Mouse (Mus musculus) hindbrain, embryonic 12.5 days (tissue): ENCODE measurements around the gene Cwc25. TPM values are rescaled to one million over a fixed set of nuclear protein-coding genes. Genes with fewer than 3 reads are reported as not detected.

ENCODE experiments used
- ATAC-seq: fragments of 200-750 bp; cut with Nextera tagmentation; 2 replicates; pipeline ENCODE4 v1.8.0; 2017; ENCODE audit warnings: moderate TSS enrichment; ENCODE audit not compliant: low FRiP score
- H3K27ac ChIP-seq: fragments of 300-500 bp; sonication (generic); 2 replicates; pipeline ENCODE4 v1.5.1; 2016; ENCODE audit warnings: mild to moderate bottlenecking
- H3K27me3 ChIP-seq: fragments of 300-500 bp; sonication (generic); 2 replicates; pipeline ENCODE4 v1.6.1; 2016; ENCODE audit warnings: mild to moderate bottlenecking
- H3K36me3 ChIP-seq: fragments of 300-500 bp; sonication (generic); 2 replicates; pipeline ENCODE4 v1.6.1; 2016; ENCODE audit warnings: mild to moderate bottlenecking
- H3K4me1 ChIP-seq: fragments of 300-500 bp; sonication (generic); 2 replicates; pipeline ENCODE4 v1.6.1; 2016
- H3K4me2 ChIP-seq: fragments of 300-500 bp; sonication (generic); replicated peaks from 2 replicates; pipeline ENCODE4 v1.6.1; 2016; ENCODE audit warnings: mild to moderate bottlenecking
- H3K4me3 ChIP-seq: fragments of 300-500 bp; sonication (generic); 2 replicates; pipeline ENCODE4 v1.5.1; 2016; ENCODE audit warnings: mild to moderate bottlenecking
- H3K9ac ChIP-seq: fragments of 300-500 bp; sonication (generic); 2 replicates; pipeline ENCODE4 v1.6.1; 2016; ENCODE audit warnings: mild to moderate bottlenecking, moderate library complexity
- H3K9me3 ChIP-seq: fragments of 300-500 bp; sonication (generic); replicated peaks from 2 replicates; pipeline ENCODE4 v1.6.1; 2016; ENCODE audit warnings: mild to moderate bottlenecking
- WGBS: fragments of 180-500 bp; shearing (Covaris S2); methylation state at CpG from one replicate; pipeline ENCODE4 v1.1.7; 2016; 5-methylcytosine and 5-hydroxymethylcytosine counted together
- microRNA-seq: library from miRNA; unstranded; fragments of <30 nt; microRNA quantifications from one replicate; pipeline ENCODE4, GENCODE M21; 2017
- polyA plus RNA-seq: library from polyadenylated mRNA; unstranded; fragments of >200 nt; fragmentation: Nextera tagmentation; extraction: Ambion mirVana; gene quantifications from 2 replicates; pipeline ENCODE4 v1.2.1, GENCODE M21; 2016

Gene Cwc25
- polyA plus RNA-seq, 1 experiment from 2014 or later = 25.4 TPM

GRCm38 (mm10) chr11:97700003-97700745 is 66.2 kb downstream of the Cwc25 start, which contains the start of gene Pcgf2:
Gene Pcgf2, minus strand, starts transcription at chr11:97700497.
- no peaks in the 10 kb centered on the region for H3K27me3 ChIP-seq
- H3K36me3 ChIP-seq = no peaks in the 10 kb centered on the region
- peaks cover 53% of the 10 kb centered on the region for H3K4me1 ChIP-seq
- peak within 1 kb of the TSS; percentile 85 for H3K4me3 ChIP-seq
- peak; percentile 23 for ATAC-seq
- H3K4me2 ChIP-seq = peak within 1 kb of the TSS; percentile 87
- H3K9me3 ChIP-seq = no peaks in the 10 kb centered on the region
- peak within 1 kb of the TSS; percentile 99 for H3K27ac ChIP-seq
- H3K9ac ChIP-seq = peak within 1 kb of the TSS; percentile 83
- under 1% methylated on average over 85 of the region's 85 CpGs for WGBS

GRCm38 (mm10) chr11:97699626-97700002 is 66.7 kb downstream of the Cwc25 start:
- peaks cover 56% of the 10 kb centered on the region for H3K4me1 ChIP-seq

DNA sequence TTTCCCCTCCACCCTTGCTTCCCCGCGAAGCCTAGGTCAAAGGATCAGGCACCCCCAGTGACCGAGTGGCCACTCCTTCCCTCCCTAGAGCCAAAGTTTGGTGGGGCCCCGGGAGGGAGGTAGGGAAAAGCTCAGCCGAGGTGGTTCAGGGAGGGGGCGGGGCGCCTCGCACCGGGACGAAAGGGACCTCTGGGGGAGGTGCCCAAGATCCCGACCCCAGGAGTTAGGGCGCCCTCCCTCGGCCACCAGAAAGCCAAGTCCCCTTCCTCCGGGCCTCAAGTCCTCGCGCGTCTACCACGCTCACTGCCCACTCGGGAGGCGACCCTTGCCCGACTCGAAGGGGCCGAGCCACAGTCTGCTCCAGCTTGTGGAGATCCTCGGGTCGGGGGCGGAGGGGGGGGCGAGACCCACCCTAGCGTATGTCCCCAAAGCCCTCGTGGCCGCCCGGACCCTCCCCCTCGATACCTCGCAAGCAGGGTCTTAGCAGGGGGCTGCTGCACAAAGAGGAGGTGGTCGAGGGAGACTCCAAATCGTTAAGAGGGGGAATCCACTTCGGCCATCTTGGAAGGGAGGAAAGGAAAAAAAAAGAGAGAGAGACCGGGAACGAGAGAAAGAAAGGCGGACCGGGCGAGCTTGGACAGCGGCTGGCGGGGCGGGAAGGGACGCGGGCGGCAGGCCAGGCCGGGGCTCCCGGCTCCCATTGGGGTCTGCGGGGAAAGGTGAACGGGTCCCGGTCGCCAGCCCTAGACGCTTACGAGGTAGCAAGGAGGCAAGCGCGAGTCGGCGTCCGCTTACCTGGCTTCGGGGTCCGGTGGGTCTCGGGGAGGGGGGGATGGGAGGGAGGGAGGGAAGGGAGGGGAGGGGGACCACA is 67.4 kb downstream of the Cwc25 start:
- peak; percentile 1; the same call in 1 of the 2 replicates for ATAC-seq
- Histone ChIP-seq H3K4me1 (peaks cover 56% of the 10 kb centered on the region), H3K27me3 (no peaks in the 10 kb centered on the region), H3K27ac (peak overlapping the region; percentile 99), H3K36me3 (no peaks in the 10 kb centered on the region), H3K4me2 (peak overlapping the region; percentile 87), H3K9me3 (no peaks in the 10 kb centered on the region), H3K4me3 (peak overlapping the region; percentile 85), H3K9ac (peak overlapping the region; percentile 83)
- WGBS = under 1% methylated on average over 60 of the region's 63 CpGs

More at GRCm38 (mm10) chr11:97699626-97700002, 66.7 kb downstream of the Cwc25 start:
- no peaks in the 10 kb centered on the region for H3K27me3 ChIP-seq
- H3K27ac ChIP-seq = peak overlapping the region; percentile 99
- peak overlapping the region; percentile 87 for H3K4me2 ChIP-seq
- H3K9ac ChIP-seq = peak overlapping the region; percentile 83
- WGBS = 2% methylated on average over 6 of the region's 9 CpGs
- peak; percentile 39 for ATAC-seq
- H3K4me3 ChIP-seq = peak overlapping the region; percentile 85
- H3K36me3 ChIP-seq = no peaks in the 10 kb centered on the region
- H3K9me3 ChIP-seq = no peaks in the 10 kb centered on the region

GRCm38 (mm10) chr11:97697891-97698529 is 68.3 kb downstream of the Cwc25 start:
- 2% methylated on average over 14 of the region's 14 CpGs for WGBS
- no peaks in the 10 kb centered on the region for H3K9me3 ChIP-seq
- H3K4me1 ChIP-seq = peaks cover 56% of the 10 kb centered on the region
- peak overlapping the region; percentile 87 for H3K4me2 ChIP-seq
- peak overlapping the region; percentile 99 for H3K27ac ChIP-seq
- ATAC-seq = no peak
- peaks cover 4% of the 10 kb centered on the region; the same call in 1 of the 2 replicates for H3K36me3 ChIP-seq
- no peaks in the 10 kb centered on the region for H3K27me3 ChIP-seq
- peak overlapping the region; percentile 83 for H3K9ac ChIP-seq
- H3K4me3 ChIP-seq = peak overlapping the region; percentile 85

- ATAC-seq = no peak
- no peaks in the 10 kb centered on the region for H3K9me3 ChIP-seq
- H3K27me3 ChIP-seq = no peaks in the 10 kb centered on the region
- H3K4me3 ChIP-seq = peak overlapping the region; percentile 85
- peaks cover 56% of the 10 kb centered on the region for H3K4me1 ChIP-seq
- peaks cover 10% of the 10 kb centered on the region for H3K36me3 ChIP-seq
- peak overlapping the region; percentile 87 for H3K4me2 ChIP-seq
- peak overlapping the region; percentile 83 for H3K9ac ChIP-seq
- 60% methylated on average over 11 of the region's 11 CpGs for WGBS
- peak overlapping the region; percentile 99; the same call in 1 of the 2 replicates for H3K27ac ChIP-seq
Observed at GRCm38 (mm10) chr11:97697199-97697890, 69.0 kb downstream of the Cwc25 start.

DNA sequence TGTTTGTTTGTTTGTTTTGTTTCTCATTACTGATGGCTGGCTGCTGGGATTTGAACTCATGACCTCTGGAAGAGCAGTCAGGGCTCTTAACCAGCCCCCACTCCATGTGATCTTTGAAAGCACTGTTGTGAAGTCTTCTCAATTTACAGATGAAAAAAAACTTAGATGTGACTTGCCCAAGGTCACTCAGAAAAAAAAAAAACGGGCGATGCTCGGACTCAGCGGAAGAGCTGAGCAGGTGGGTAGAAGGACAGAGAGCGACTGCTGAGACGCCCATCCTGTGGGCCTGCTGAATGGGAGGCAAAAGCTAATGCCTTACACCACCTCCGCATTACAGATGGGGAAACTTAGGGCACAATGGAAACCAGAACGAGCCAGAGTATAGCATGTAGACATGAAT is 69.7 kb downstream of the Cwc25 start:
- 71% methylated on average over 8 of the region's 8 CpGs for WGBS
- H3K4me3 ChIP-seq = no peak overlapping the region; the same call in 1 of the 2 replicates
- H3K9ac ChIP-seq = no peak overlapping the region
- no peak for ATAC-seq
- H3K27me3 ChIP-seq = no peaks in the 10 kb centered on the region
- peaks cover 52% of the 10 kb centered on the region for H3K4me1 ChIP-seq
- peaks cover 16% of the 10 kb centered on the region for H3K36me3 ChIP-seq
- no peaks in the 10 kb centered on the region for H3K9me3 ChIP-seq
- peak overlapping the region; percentile 87 for H3K4me2 ChIP-seq
- H3K27ac ChIP-seq = peak overlapping the region; percentile 64; the same call in 1 of the 2 replicates

GRCm38 (mm10) chr11:97695712-97696401 is 70.5 kb downstream of the Cwc25 start:
- no peak for ATAC-seq
- Histone ChIP-seq H3K4me3 (peak overlapping the region; percentile 23), H3K9ac (peak overlapping the region; percentile 50), H3K9me3 (no peaks in the 10 kb centered on the region), H3K4me1 (peaks cover 45% of the 10 kb centered on the region), H3K36me3 (peaks cover 24% of the 10 kb centered on the region), H3K27me3 (no peaks in the 10 kb centered on the region), H3K27ac (peak overlapping the region; percentile 64), H3K4me2 (peak overlapping the region; percentile 87)
- 34% methylated on average over 9 of the region's 9 CpGs for WGBS

Small RNA genes lying within 50 kb of the gene (microRNA-seq; reads per million reads assigned to microRNA genes)
- gene Mir8102 = not detected

Other genes with a start within 250 kb of the Cwc25 start
- gene Srcin1, start 190.4 kb downstream of the Cwc25 start, polyA plus RNA-seq = 6.3 and 6.7 TPM in 2 replicates
- 11.2 and 11.7 TPM in 2 replicates for gene Epop, start 136.9 kb downstream of the Cwc25 start, polyA plus RNA-seq
- 2.9 and 3.5 TPM in 2 replicates for gene Mllt6, start 103.1 kb downstream of the Cwc25 start, polyA plus RNA-seq
- gene Cisd3, start 80.7 kb downstream of the Cwc25 start, polyA plus RNA-seq = 14.7 and 17.1 TPM in 2 replicates
- gene Pcgf2, start 66.1 kb downstream of the Cwc25 start, polyA plus RNA-seq = 23.3 and 24.7 TPM in 2 replicates
- gene Psmb3, start 63.2 kb downstream of the Cwc25 start, polyA plus RNA-seq = 375 and 438 TPM in 2 replicates
- gene Pip4k2b, start 21.9 kb downstream of the Cwc25 start, polyA plus RNA-seq = 2.6 and 3.4 TPM in 2 replicates
- gene 1700001P01Rik, start 9.4 kb upstream of the Cwc25 start, polyA plus RNA-seq = 0.68 and 0.98 TPM in 2 replicates
- gene Rpl23, start 15.9 kb upstream of the Cwc25 start, polyA plus RNA-seq = 347 and 376 TPM in 2 replicates
- 111 and 120 TPM in 2 replicates for gene Lasp1, start 32.4 kb upstream of the Cwc25 start, polyA plus RNA-seq
- gene B230217C12Rik, start 74.2 kb upstream of the Cwc25 start, polyA plus RNA-seq = 14.1 and 14.8 TPM in 2 replicates
- 0.65 and 0.82 TPM in 2 replicates for gene Fbxo47, start 117.6 kb upstream of the Cwc25 start, polyA plus RNA-seq
- 0.13 and 0.26 TPM in 2 replicates for gene Plxdc1, start 219.9 kb upstream of the Cwc25 start, polyA plus RNA-seq
- 5.7 and 7.0 TPM in 2 replicates for gene Arl5c, start 229.6 kb upstream of the Cwc25 start, polyA plus RNA-seq